Mouse (Mus musculus) cerebellum, adult 2 months (tissue): ENCODE measurements around the gene Rpp38. TPM values are rescaled to one million over a fixed set of nuclear protein-coding genes. Genes with fewer than 3 reads are reported as not detected.

Source experiments
- DNase-seq, 2 experiments: peaks; one replicate each; pipeline ENCODE4 v3.0.0; 2021
- H3K27ac ChIP-seq: fragments of 200-500 bp; 2 replicates; pipeline ENCODE4 v1.5.1; 2012; ENCODE audit warnings: low read length, control low read depth, inconsistent platforms; ENCODE audit not compliant: insufficient read depth
- H3K27me3 ChIP-seq: fragments of 200-500 bp; 2 replicates; pipeline ENCODE4 v1.6.1; 2012; ENCODE audit warnings: inconsistent platforms, mild to moderate bottlenecking, low read length, moderate library complexity; ENCODE audit not compliant: control insufficient read depth, insufficient read depth
- H3K4me1 ChIP-seq: fragments of 200-500 bp; 2 replicates; pipeline ENCODE4 v1.6.1; 2011; ENCODE audit warnings: low read length; ENCODE audit not compliant: control insufficient read depth, insufficient read depth
- H3K4me3 ChIP-seq: fragments of 200-500 bp; replicated peaks from 2 replicates; pipeline ENCODE3; 2011; ENCODE audit warnings: mild to moderate bottlenecking, low read depth, low read length, control low read depth; ENCODE audit not compliant: insufficient read depth
- CTCF ChIP-seq: fragments of 200-500 bp; IDR thresholded peaks from 2 replicates; pipeline ENCODE4 v1.5.1; 2011; ENCODE audit warnings: low read depth, mild to moderate bottlenecking, control low read depth, low read length, moderate library complexity, borderline replicate concordance; ENCODE audit not compliant: insufficient read depth
- POLR2A ChIP-seq: fragments of 200-500 bp; IDR thresholded peaks from 2 replicates; pipeline ENCODE4 v1.6.1; 2011; ENCODE audit warnings: low read length, control low read depth, borderline replicate concordance; ENCODE audit not compliant: insufficient read depth
- WGBS: fragments of 180-500 bp; shearing (Covaris S2); methylation state at CpG from one replicate; pipeline ENCODE4 v1.1.7; 2018; 5-methylcytosine and 5-hydroxymethylcytosine counted together
- polyA plus RNA-seq: library from polyadenylated mRNA; depleted of rRNA; stranded (reverse); fragments of >200 nt; gene quantifications from 2 replicates; pipeline ENCODE4 v1.2.3, GENCODE M21; 2012; rRNA removed

Gene Rpp38
- polyA plus RNA-seq, 1 experiment, result 13.5 TPM

- H3K27me3 ChIP-seq, result no peaks in the 10 kb centered on the region
- no peak overlapping the region; the same call in 1 of the 2 replicates for H3K27ac ChIP-seq
- peak; percentile 22 to 42 for DNase-seq
- H3K4me3 ChIP-seq, result peak overlapping the region; percentile 73
- WGBS, result 1% methylated on average over 6 of the region's 6 CpGs
- TF ChIP-seq POLR2A (no peak), CTCF (no peak)
- H3K4me1 ChIP-seq, result peaks cover 3% of the 10 kb centered on the region; the same call in 1 of the 2 replicates
Measured at GRCm38 (mm10) chr2:3285181-3285530, 47.3 kb downstream of the Rpp38 start.

- peaks cover 3% of the 10 kb centered on the region; the same call in 1 of the 2 replicates for H3K4me1 ChIP-seq
- peak in 1 of 2 experiments; percentile 69 for DNase-seq
- whole genome bisulfite sequencing, result under 1% methylated on average over 58 of the region's 60 CpGs
- H3K27ac ChIP-seq, result peak overlapping the region; percentile 29
- peak overlapping the region; percentile 73 for H3K4me3 ChIP-seq
- TF ChIP-seq POLR2A (no peak), CTCF (no peak)
- H3K27me3 ChIP-seq, result no peaks in the 10 kb centered on the region
Measured at GRCm38 (mm10) chr2:3284473-3285180, 47.8 kb downstream of the Rpp38 start.

- peak within 1 kb of the TSS; percentile 29 for H3K27ac ChIP-seq
- peaks cover 3% of the 10 kb centered on the region; the same call in 1 of the 2 replicates for H3K4me1 ChIP-seq
- H3K27me3 ChIP-seq, result no peaks in the 10 kb centered on the region
- WGBS, result under 1% methylated on average over 87 of the region's 88 CpGs
- peak; percentile 99 to 100 for DNase-seq
- H3K4me3 ChIP-seq, result peak within 1 kb of the TSS; percentile 73
- TF ChIP-seq CTCF (no peak), POLR2A (peak; percentile 76; the same call in 1 of the 2 replicates)
Measured at GRCm38 (mm10) chr2:3283602-3284472, 48.6 kb downstream of the Rpp38 start, which contains the start of gene Nmt2. Nmt2 (plus strand) TSS chr2:3284212.

GRCm38 (mm10) chr2:3282866-3283601 lies 49.4 kb downstream of the Rpp38 start:
- Histone ChIP-seq H3K4me3 (peak overlapping the region; percentile 52), H3K4me1 (peaks cover 3% of the 10 kb centered on the region; the same call in 1 of the 2 replicates), H3K27ac (no peak overlapping the region), H3K27me3 (no peaks in the 10 kb centered on the region)
- peak in 1 of 2 experiments; percentile 20 for DNase-seq
- TF ChIP-seq CTCF (no peak), POLR2A (no peak)
- 14% methylated on average over 12 of the region's 12 CpGs for WGBS

- WGBS, result 63% methylated on average over 4 of the region's 4 CpGs
- TF ChIP-seq POLR2A (no peak), CTCF (no peak)
- no peak overlapping the region for H3K4me3 ChIP-seq
- DNase-seq, result no peak
- no peak overlapping the region for H3K27ac ChIP-seq
- H3K27me3 ChIP-seq, result no peaks in the 10 kb centered on the region
- peaks cover 3% of the 10 kb centered on the region; the same call in 1 of the 2 replicates for H3K4me1 ChIP-seq
Measured at GRCm38 (mm10) chr2:3281311-3281710, 51.1 kb downstream of the Rpp38 start.

Other genes with a start within 250 kb of the Rpp38 start
- gene Fam171a1, start 218.4 kb downstream of the Rpp38 start, polyA plus RNA-seq, result 26.6 and 29.1 TPM in 2 replicates
- gene Nmt2, start 48.4 kb downstream of the Rpp38 start, polyA plus RNA-seq, result 39.8 and 41.6 TPM in 2 replicates
- 1.4 TPM in 2 replicates for gene Acbd7, start 3.5 kb upstream of the Rpp38 start, polyA plus RNA-seq
- gene Olah, start 64.6 kb upstream of the Rpp38 start, polyA plus RNA-seq, result 0.06 TPM in 1 of 2 replicates, not detected in the other
- 1.4 and 2.1 TPM in 2 replicates for gene Meig1, start 90.0 kb upstream of the Rpp38 start, polyA plus RNA-seq
- gene Dclre1c, start 91.5 kb upstream of the Rpp38 start, polyA plus RNA-seq, result 9.2 and 9.5 TPM in 2 replicates
- gene Suv39h2, start 142.4 kb upstream of the Rpp38 start, polyA plus RNA-seq, result 2.5 and 2.6 TPM in 2 replicates
- gene Gm45902, start 180.1 kb upstream of the Rpp38 start, polyA plus RNA-seq, result 3.9 and 4.1 TPM in 2 replicates
- gene Hspa14, start 180.2 kb upstream of the Rpp38 start, polyA plus RNA-seq, result 70.9 and 79.1 TPM in 2 replicates
- gene Cdnf, start 180.4 kb upstream of the Rpp38 start, polyA plus RNA-seq, result 1.4 and 1.8 TPM in 2 replicates
- 63.7 and 68.3 TPM in 2 replicates for gene Fam107b, start 237.8 kb upstream of the Rpp38 start, polyA plus RNA-seq